Mouse (Mus musculus): ENCODE results near the gene Apoc4. TPM values are rescaled to one million over a fixed set of nuclear protein-coding genes. Genes with fewer than 3 reads are reported as not detected.
A peak's percentile ranks its signal among the peaks of the same experiment; 100 is the strongest.

Apoc4 gene
- polyA plus RNA-seq, 1 experiment, result 18.7 TPM

- Histone ChIP-seq H3K4me3 (replicated peaks; ENCODE audit: control insufficient read depth, low read depth, low read length) (no peak overlapping the region), H3K27ac (ENCODE audit: control insufficient read depth, insufficient read depth, low read depth, low read length, poor library complexity) (no peak overlapping the region), H3K4me1 (ENCODE audit: control insufficient read depth, insufficient read depth, low read length) (peaks cover 1% of the 10 kb centered on the region; the same call in 1 of the 2 replicates)
- TF ChIP-seq POLR2A (IDR thresholded peaks at IDR 0.05; ENCODE audit: borderline replicate concordance, control insufficient read depth, low read depth, low read length) (no peak), CTCF (IDR thresholded peaks at IDR 0.05; ENCODE audit: control insufficient read depth, insufficient read depth, low read length) (no peak)
- WGBS, result 83% methylated on average over 11 of the region's 11 CpGs
Measured at GRCm38 (mm10) chr7:19635074-19635827, 46.0 kb downstream of the Apoc4 start.

- WGBS, result 95% methylated on average over 2 of the region's 2 CpGs
- Histone ChIP-seq H3K4me1 (ENCODE audit: control insufficient read depth, insufficient read depth, low read length) (peaks cover 3% of the 10 kb centered on the region; the same call in 1 of the 2 replicates), H3K27ac (ENCODE audit: control insufficient read depth, insufficient read depth, low read depth, low read length, poor library complexity) (no peak overlapping the region), H3K4me3 (replicated peaks; ENCODE audit: control insufficient read depth, low read depth, low read length) (no peak overlapping the region)
- TF ChIP-seq POLR2A (IDR thresholded peaks at IDR 0.05; ENCODE audit: borderline replicate concordance, control insufficient read depth, low read depth, low read length), result no peak
- TF ChIP-seq CTCF (IDR thresholded peaks at IDR 0.05; ENCODE audit: control insufficient read depth, insufficient read depth, low read length), result no peak
Measured at GRCm38 (mm10) chr7:19634591-19634990, 46.7 kb downstream of the Apoc4 start.

GRCm38 (mm10) chr7:19633855-19634254 lies 47.4 kb downstream of the Apoc4 start:
- H3K4me1 ChIP-seq (ENCODE audit: control insufficient read depth, insufficient read depth, low read length), result peaks cover 3% of the 10 kb centered on the region; the same call in 1 of the 2 replicates
- no peak for TF ChIP-seq CTCF (IDR thresholded peaks at IDR 0.05; ENCODE audit: control insufficient read depth, insufficient read depth, low read length)
- TF ChIP-seq POLR2A (IDR thresholded peaks at IDR 0.05; ENCODE audit: borderline replicate concordance, control insufficient read depth, low read depth, low read length), result no peak
- H3K27ac ChIP-seq (ENCODE audit: control insufficient read depth, insufficient read depth, low read depth, low read length, poor library complexity), result no peak overlapping the region; the same call in 1 of the 2 replicates
- H3K4me3 ChIP-seq (replicated peaks; ENCODE audit: control insufficient read depth, low read depth, low read length), result no peak overlapping the region
- 86% methylated on average over 15 of the region's 15 CpGs for WGBS

- peaks cover 3% of the 10 kb centered on the region; the same call in 1 of the 2 replicates for H3K4me1 ChIP-seq (ENCODE audit: control insufficient read depth, insufficient read depth, low read length)
- no peak overlapping the region for H3K27ac ChIP-seq (ENCODE audit: control insufficient read depth, insufficient read depth, low read depth, low read length, poor library complexity)
- WGBS, result 91% methylated on average over 17 of the region's 17 CpGs
- TF ChIP-seq CTCF (IDR thresholded peaks at IDR 0.05; ENCODE audit: control insufficient read depth, insufficient read depth, low read length) (no peak), POLR2A (IDR thresholded peaks at IDR 0.05; ENCODE audit: borderline replicate concordance, control insufficient read depth, low read depth, low read length) (no peak)
- H3K4me3 ChIP-seq (replicated peaks; ENCODE audit: control insufficient read depth, low read depth, low read length), result no peak overlapping the region
Measured at GRCm38 (mm10) chr7:19633197-19633596, 48.1 kb downstream of the Apoc4 start.

DNA sequence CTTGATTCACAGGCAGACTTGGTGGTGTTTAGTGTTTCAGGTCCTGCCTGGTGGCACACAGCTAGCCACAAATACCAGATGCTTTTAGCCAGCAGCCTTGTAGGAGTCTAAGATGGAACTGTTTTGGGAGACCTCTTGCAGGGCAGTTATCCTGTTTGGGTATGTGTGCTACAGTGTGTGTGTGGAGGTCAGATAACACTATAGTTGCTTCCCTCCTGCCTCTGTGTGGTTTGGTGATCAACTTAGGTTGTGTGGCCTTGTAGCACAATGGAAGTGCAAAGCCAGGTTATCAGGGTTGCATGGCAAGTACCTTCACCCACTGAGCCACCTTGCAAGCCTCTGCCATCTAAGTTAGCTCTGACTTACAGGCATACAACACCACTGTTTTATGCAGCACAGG lies 48.6 kb downstream of the Apoc4 start:
- Histone ChIP-seq H3K27ac (ENCODE audit: control insufficient read depth, insufficient read depth, low read depth, low read length, poor library complexity) (no peak overlapping the region), H3K4me3 (replicated peaks; ENCODE audit: control insufficient read depth, low read depth, low read length) (no peak overlapping the region), H3K4me1 (ENCODE audit: control insufficient read depth, insufficient read depth, low read length) (peaks cover 3% of the 10 kb centered on the region; the same call in 1 of the 2 replicates)
- TF ChIP-seq CTCF (IDR thresholded peaks at IDR 0.05; ENCODE audit: control insufficient read depth, insufficient read depth, low read length) (no peak), POLR2A (IDR thresholded peaks at IDR 0.05; ENCODE audit: borderline replicate concordance, control insufficient read depth, low read depth, low read length) (no peak)

DNA sequence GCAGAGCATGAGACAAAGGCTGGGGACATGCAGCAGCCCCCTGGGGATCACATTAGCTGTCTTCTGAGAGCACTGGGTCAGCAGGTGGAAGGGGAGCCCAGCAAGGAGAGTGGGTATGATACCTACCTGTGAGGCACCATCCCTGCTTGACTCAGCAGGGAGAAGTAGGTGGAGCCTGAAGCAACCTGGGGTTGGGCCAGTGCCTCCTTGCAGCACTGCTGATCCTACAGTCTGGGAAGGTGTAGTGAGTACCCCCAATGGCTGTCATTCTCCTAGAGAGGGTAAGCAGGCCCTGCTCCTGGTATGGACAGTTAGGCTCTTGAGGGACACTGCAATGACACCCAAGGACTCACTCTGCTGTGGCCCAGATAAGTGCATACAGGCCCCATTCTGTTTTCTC lies 49.0 kb downstream of the Apoc4 start:
- TF ChIP-seq CTCF (IDR thresholded peaks at IDR 0.05; ENCODE audit: control insufficient read depth, insufficient read depth, low read length), result no peak
- TF ChIP-seq POLR2A (IDR thresholded peaks at IDR 0.05; ENCODE audit: borderline replicate concordance, control insufficient read depth, low read depth, low read length), result no peak
- peaks cover 3% of the 10 kb centered on the region; the same call in 1 of the 2 replicates for H3K4me1 ChIP-seq (ENCODE audit: control insufficient read depth, insufficient read depth, low read length)
- H3K4me3 ChIP-seq (replicated peaks; ENCODE audit: control insufficient read depth, low read depth, low read length), result no peak overlapping the region
- H3K27ac ChIP-seq (ENCODE audit: control insufficient read depth, insufficient read depth, low read depth, low read length, poor library complexity), result no peak overlapping the region

GRCm38 (mm10) chr7:19629361-19629734 lies 51.9 kb downstream of the Apoc4 start, which contains the start of gene Relb:
TSS of gene Relb (minus strand) at chr7:19629438.
- under 1% methylated on average over 35 of the region's 41 CpGs for WGBS
- Histone ChIP-seq H3K4me3 (replicated peaks; ENCODE audit: control insufficient read depth, low read depth, low read length) (peak within 1 kb of the TSS; percentile 85), H3K4me1 (ENCODE audit: control insufficient read depth, insufficient read depth, low read length) (peaks cover 3% of the 10 kb centered on the region; the same call in 1 of the 2 replicates), H3K27ac (ENCODE audit: control insufficient read depth, insufficient read depth, low read depth, low read length, poor library complexity) (peak within 1 kb of the TSS; percentile 97)
- TF ChIP-seq CTCF (IDR thresholded peaks at IDR 0.05; ENCODE audit: control insufficient read depth, insufficient read depth, low read length) (no peak), POLR2A (IDR thresholded peaks at IDR 0.05; ENCODE audit: borderline replicate concordance, control insufficient read depth, low read depth, low read length) (no peak; the same call in 1 of the 2 replicates)

GRCm38 (mm10) chr7:19628536-19629360 lies 52.5 kb downstream of the Apoc4 start:
- no peak for TF ChIP-seq CTCF (IDR thresholded peaks at IDR 0.05; ENCODE audit: control insufficient read depth, insufficient read depth, low read length)
- 0 out of 2 replicates have a peak, but pooled peaks have one; percentile 29 for TF ChIP-seq POLR2A (IDR thresholded peaks at IDR 0.05; ENCODE audit: borderline replicate concordance, control insufficient read depth, low read depth, low read length)
- 1% methylated on average over 57 of the region's 57 CpGs for WGBS
- Histone ChIP-seq H3K27ac (ENCODE audit: control insufficient read depth, insufficient read depth, low read depth, low read length, poor library complexity) (peak overlapping the region; percentile 97), H3K4me3 (replicated peaks; ENCODE audit: control insufficient read depth, low read depth, low read length) (peak overlapping the region; percentile 85), H3K4me1 (ENCODE audit: control insufficient read depth, insufficient read depth, low read length) (peaks cover 3% of the 10 kb centered on the region; the same call in 1 of the 2 replicates)

All from bone marrow, adult 2 months (tissue).